Mouse (Mus musculus): ENCODE measurements at regions not wholly inside any gene's neighbourhood (a gene's known extent, or its start where the extent isn't known, plus 50 kb on each side); places are given as distances from the start of the nearest gene placed in this dataset.

- TF ChIP-seq CTCF (IDR thresholded peaks at IDR 0.05; ENCODE audit: low read depth) (no peak), EP300 (IDR thresholded peaks at IDR 0.05; ENCODE audit: low read depth) (no peak)
- DNase-seq (ENCODE audit: low spot score) (no peak), ATAC-seq (ENCODE audit: insufficient read depth, low read depth) (no peak)
- Histone ChIP-seq H3K27me3 (ENCODE audit: control insufficient read depth, insufficient read depth, low read length) (no peaks in the 10 kb centered on the region), H3K4me1 (ENCODE audit: control insufficient read depth, insufficient read depth) (peaks cover 10% of the 10 kb centered on the region; the same call in 1 of the 2 replicates), H3K4me3 (ENCODE audit: low read depth, low read length) (no peak overlapping the region), H3K36me3 (replicated peaks; ENCODE audit: control insufficient read depth, insufficient read depth, low read length) (no peaks in the 10 kb centered on the region), H3K9me3 (replicated peaks; ENCODE audit: control insufficient read depth, low read length) (no peaks in the 10 kb centered on the region), H3K27ac (ENCODE audit: low read depth) (no peak overlapping the region), H3K4me2 (ENCODE audit: low read depth, low read length) (no peak overlapping the region), H3K9ac (replicated peaks; ENCODE audit: low read depth, low read length) (no peak overlapping the region)
- 86% methylated on average over 4 of the region's 4 CpGs for WGBS
These were observed 143.9 kb upstream of the Krr1 start for GRCm38 (mm10) chr10:111828610-111829009.

DNA sequence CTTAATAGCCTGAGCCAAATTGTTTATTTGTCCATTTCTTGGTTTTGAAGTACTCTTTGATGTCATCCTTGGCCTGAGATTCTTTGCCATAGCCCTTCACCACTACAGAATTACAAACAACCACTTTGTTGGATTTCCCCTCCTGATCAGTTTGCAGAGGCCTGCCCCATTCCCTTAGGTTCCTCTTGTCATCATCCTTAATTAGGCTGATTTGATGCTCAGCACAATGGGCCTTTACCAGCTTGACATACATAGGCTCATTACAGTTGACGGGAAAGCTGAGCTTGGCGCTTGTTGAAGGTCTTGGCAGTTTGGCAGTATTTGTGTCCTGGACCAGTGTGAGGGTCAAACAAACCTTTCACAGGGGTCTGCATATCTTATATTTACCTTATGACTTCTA is 143.2 kb upstream of the Krr1 start:
- no peak for DNase-seq (ENCODE audit: low spot score)
- 89% methylated on average over 2 of the region's 2 CpGs for WGBS
- Histone ChIP-seq H3K27ac (ENCODE audit: low read depth) (no peak overlapping the region), H3K4me2 (ENCODE audit: low read depth, low read length) (no peak overlapping the region), H3K9me3 (replicated peaks; ENCODE audit: control insufficient read depth, low read length) (no peaks in the 10 kb centered on the region), H3K4me3 (ENCODE audit: low read depth, low read length) (no peak overlapping the region), H3K4me1 (ENCODE audit: control insufficient read depth, insufficient read depth) (peaks cover 10% of the 10 kb centered on the region; the same call in 1 of the 2 replicates), H3K9ac (replicated peaks; ENCODE audit: low read depth, low read length) (no peak overlapping the region), H3K27me3 (ENCODE audit: control insufficient read depth, insufficient read depth, low read length) (no peaks in the 10 kb centered on the region), H3K36me3 (replicated peaks; ENCODE audit: control insufficient read depth, insufficient read depth, low read length) (no peaks in the 10 kb centered on the region)
- ATAC-seq (ENCODE audit: insufficient read depth, low read depth): no peak
- TF ChIP-seq EP300 (IDR thresholded peaks at IDR 0.05; ENCODE audit: low read depth): no peak
- no peak for TF ChIP-seq CTCF (IDR thresholded peaks at IDR 0.05; ENCODE audit: low read depth)

GRCm38 (mm10) chr10:111831105-111831504 is 141.4 kb upstream of the Krr1 start:
- Histone ChIP-seq H3K36me3 (replicated peaks; ENCODE audit: control insufficient read depth, insufficient read depth, low read length) (no peaks in the 10 kb centered on the region), H3K9ac (replicated peaks; ENCODE audit: low read depth, low read length) (no peak overlapping the region), H3K4me3 (ENCODE audit: low read depth, low read length) (no peak overlapping the region), H3K27me3 (ENCODE audit: control insufficient read depth, insufficient read depth, low read length) (no peaks in the 10 kb centered on the region), H3K4me2 (ENCODE audit: low read depth, low read length) (no peak overlapping the region), H3K4me1 (ENCODE audit: control insufficient read depth, insufficient read depth) (peaks cover 10% of the 10 kb centered on the region; the same call in 1 of the 2 replicates), H3K9me3 (replicated peaks; ENCODE audit: control insufficient read depth, low read length) (no peaks in the 10 kb centered on the region), H3K27ac (ENCODE audit: low read depth) (no peak overlapping the region)
- 53% methylated on average over 1 of the region's 1 CpGs for WGBS
- no peak for ATAC-seq (ENCODE audit: insufficient read depth, low read depth)
- TF ChIP-seq EP300 (IDR thresholded peaks at IDR 0.05; ENCODE audit: low read depth) (no peak), CTCF (IDR thresholded peaks at IDR 0.05; ENCODE audit: low read depth) (no peak)
- DNase-seq (ENCODE audit: low spot score): no peak

GRCm38 (mm10) chr10:111833611-111834010 is 138.9 kb upstream of the Krr1 start:
- Histone ChIP-seq H3K27me3 (ENCODE audit: control insufficient read depth, insufficient read depth, low read length) (no peaks in the 10 kb centered on the region), H3K4me1 (ENCODE audit: control insufficient read depth, insufficient read depth) (no peaks in the 10 kb centered on the region), H3K36me3 (replicated peaks; ENCODE audit: control insufficient read depth, insufficient read depth, low read length) (no peaks in the 10 kb centered on the region), H3K9me3 (replicated peaks; ENCODE audit: control insufficient read depth, low read length) (no peaks in the 10 kb centered on the region), H3K4me3 (ENCODE audit: low read depth, low read length) (no peak overlapping the region), H3K4me2 (ENCODE audit: low read depth, low read length) (no peak overlapping the region), H3K9ac (replicated peaks; ENCODE audit: low read depth, low read length) (no peak overlapping the region), H3K27ac (ENCODE audit: low read depth) (no peak overlapping the region)
- 91% methylated on average over 2 of the region's 2 CpGs for WGBS
- DNase-seq (ENCODE audit: low spot score) (no peak), ATAC-seq (ENCODE audit: insufficient read depth, low read depth) (no peak)
- TF ChIP-seq EP300 (IDR thresholded peaks at IDR 0.05; ENCODE audit: low read depth) (no peak), CTCF (IDR thresholded peaks at IDR 0.05; ENCODE audit: low read depth) (no peak)

DNA sequence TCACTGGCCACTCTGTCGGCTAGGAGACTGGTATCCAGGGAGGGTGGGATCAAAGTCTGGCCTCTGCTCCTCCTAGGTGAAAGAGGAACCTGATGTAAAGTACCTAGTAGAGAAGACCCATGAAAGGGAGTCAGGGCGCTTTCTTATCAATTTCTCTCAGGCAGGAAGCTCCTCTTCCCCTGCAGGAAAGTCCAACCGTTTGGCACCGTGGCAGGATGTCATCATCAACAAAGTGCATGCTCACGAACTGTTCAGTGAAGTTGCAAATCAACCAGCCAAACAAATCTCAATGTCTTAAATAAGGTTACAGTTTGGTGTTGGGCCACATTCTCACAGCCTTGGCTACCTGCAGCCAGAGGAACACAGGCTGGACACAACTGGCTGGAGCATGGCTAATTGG is 138.2 kb upstream of the Krr1 start:
- ATAC-seq (ENCODE audit: insufficient read depth, low read depth) (no peak), DNase-seq (ENCODE audit: low spot score) (no peak)
- H3K9me3 ChIP-seq (replicated peaks; ENCODE audit: control insufficient read depth, low read length): no peaks in the 10 kb centered on the region
- 44% methylated on average over 5 of the region's 5 CpGs for WGBS
- TF ChIP-seq EP300 (IDR thresholded peaks at IDR 0.05; ENCODE audit: low read depth) (no peak), CTCF (IDR thresholded peaks at IDR 0.05; ENCODE audit: low read depth) (no peak)
- no peak overlapping the region for H3K4me3 ChIP-seq (ENCODE audit: low read depth, low read length)
- H3K9ac ChIP-seq (replicated peaks; ENCODE audit: low read depth, low read length): no peak overlapping the region
- no peaks in the 10 kb centered on the region for H3K36me3 ChIP-seq (replicated peaks; ENCODE audit: control insufficient read depth, insufficient read depth, low read length)
- H3K27me3 ChIP-seq (ENCODE audit: control insufficient read depth, insufficient read depth, low read length): no peaks in the 10 kb centered on the region
- H3K4me1 ChIP-seq (ENCODE audit: control insufficient read depth, insufficient read depth): no peaks in the 10 kb centered on the region
- no peak overlapping the region for H3K27ac ChIP-seq (ENCODE audit: low read depth)
- H3K4me2 ChIP-seq (ENCODE audit: low read depth, low read length): no peak overlapping the region

All from heart, postnatal 0 days (tissue).